Mouse (Mus musculus): ENCODE data around the gene Htr3b. TPM values are rescaled to one million over a fixed set of nuclear protein-coding genes. Genes with fewer than 3 reads are reported as not detected.
"Not testable (repeated sequence)": the region's sequence is repeated elsewhere in the genome, so short reads cannot be mapped to it uniquely, and the experiment has no call there.

Gene Htr3b
- total RNA-seq (2021), result not detected
- long read RNA-seq, experiment 1, result 0 reads
- long read RNA-seq, experiment 2, result 0 reads

GRCm38 (mm10) chr9:48964587-48965040 lies at the start of gene Htr3b:
Gene Htr3b, minus strand, starts transcription at chr9:48964990.
- DNase-seq (ENCODE audit: low spot score in 2 of 2), result no peak

- DNase-seq (ENCODE audit: low spot score in 2 of 2), result no peak
Measured at GRCm38 (mm10) chr9:48999256-48999655, 34.5 kb upstream of the Htr3b start.

- DNase-seq (ENCODE audit: low spot score in 2 of 2), result no peak
Measured at GRCm38 (mm10) chr9:48995735-48996134, 30.9 kb upstream of the Htr3b start.

- no peak for DNase-seq (ENCODE audit: low spot score in 2 of 2)
Measured at GRCm38 (mm10) chr9:48994779-48995178, 30.0 kb upstream of the Htr3b start.

- DNase-seq (ENCODE audit: low spot score in 2 of 2), result no peak
Measured at GRCm38 (mm10) chr9:48991671-48992070, 26.9 kb upstream of the Htr3b start.

GRCm38 (mm10) chr9:48987201-48988101 lies 22.7 kb upstream of the Htr3b start:
- no peak for DNase-seq (ENCODE audit: low spot score in 2 of 2)

GRCm38 (mm10) chr9:48986616-48987141 lies 21.9 kb upstream of the Htr3b start:
- peak in 1 of 2 experiments; percentile 16 for DNase-seq (ENCODE audit: low spot score in 2 of 2)

GRCm38 (mm10) chr9:48985708-48986088 lies 20.9 kb upstream of the Htr3b start:
- no peak for DNase-seq (ENCODE audit: low spot score in 2 of 2)

GRCm38 (mm10) chr9:48984845-48985707 lies 20.3 kb upstream of the Htr3b start, which contains the start of gene Usp28:
Gene Usp28, plus strand, starts transcription at chr9:48985375.
- peak; percentile 93 to 94 for DNase-seq (ENCODE audit: low spot score in 2 of 2)

- no peak for DNase-seq (ENCODE audit: low spot score in 2 of 2)
Measured at GRCm38 (mm10) chr9:48984320-48984844, 19.6 kb upstream of the Htr3b start.

GRCm38 (mm10) chr9:48983801-48984200 lies 19.0 kb upstream of the Htr3b start:
- DNase-seq (ENCODE audit: low spot score in 2 of 2), result not testable (repeated sequence)

- DNase-seq (ENCODE audit: low spot score in 2 of 2), result no peak
Measured at GRCm38 (mm10) chr9:48981827-48982226, 17.0 kb upstream of the Htr3b start.

- DNase-seq (ENCODE audit: low spot score in 2 of 2), result no peak
Measured at GRCm38 (mm10) chr9:48980781-48981180, 16.0 kb upstream of the Htr3b start.

- no peak for DNase-seq (ENCODE audit: low spot score in 2 of 2)
Measured at GRCm38 (mm10) chr9:48980371-48980770, 15.6 kb upstream of the Htr3b start.

GRCm38 (mm10) chr9:48976661-48977355 lies 12.0 kb upstream of the Htr3b start:
- DNase-seq (ENCODE audit: low spot score in 2 of 2), result no peak

GRCm38 (mm10) chr9:48972494-48972893 lies 7.7 kb upstream of the Htr3b start:
- peak; percentile 48 to 73 for DNase-seq (ENCODE audit: low spot score in 2 of 2)

GRCm38 (mm10) chr9:48962131-48962530 lies 2.7 kb downstream of the Htr3b start:
- DNase-seq (ENCODE audit: low spot score in 2 of 2), result no peak

- DNase-seq (ENCODE audit: low spot score in 2 of 2), result no peak
Measured at GRCm38 (mm10) chr9:48961314-48961713, 3.5 kb downstream of the Htr3b start.

GRCm38 (mm10) chr9:48947565-48947964 lies 17.2 kb downstream of the Htr3b start:
- DNase-seq (ENCODE audit: low spot score in 2 of 2), result no peak

- DNase-seq (ENCODE audit: low spot score in 2 of 2), result no peak
Measured at GRCm38 (mm10) chr9:48942349-48942748, 22.4 kb downstream of the Htr3b start.

GRCm38 (mm10) chr9:48929436-48929835 lies 35.4 kb downstream of the Htr3b start:
- no peak for DNase-seq (ENCODE audit: low spot score in 2 of 2)

Measured in left cerebral cortex, adult 18-20 months (tissue).